In the genomic region with DNA sequence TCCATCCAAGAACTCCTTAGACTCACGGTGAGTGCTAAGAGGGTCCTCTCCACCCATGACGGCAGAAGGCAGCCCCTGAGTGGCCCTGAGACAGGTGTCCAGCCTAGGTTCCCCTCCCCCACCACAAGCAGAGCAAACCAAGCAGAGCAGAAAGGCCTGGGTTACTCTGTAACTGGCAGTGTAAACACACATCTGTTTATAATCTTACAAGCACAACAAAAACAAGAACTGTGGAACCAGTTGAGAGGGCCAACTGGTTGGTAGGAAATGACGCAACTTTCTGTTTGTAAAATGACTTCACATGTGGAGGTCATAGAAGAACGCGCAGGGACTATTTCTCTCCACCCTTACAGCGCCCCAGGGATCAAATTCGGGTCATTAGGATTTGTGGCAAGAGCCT, we compare ENCODE assay signal across 12 mouse cellular contexts. TPM values are rescaled to one million over a fixed set of nuclear protein-coding genes. Genes with fewer than 3 reads are reported as not detected.
DNase-seq lines count a peak whose midpoint lies in the region; ATAC-seq and TF ChIP-seq lines count a peak whose summit lies in the region.
"Had no signal": no experiment of that assay in that cellular context is flagged by ENCODE, and none has a peak within 500 bp of the region (broad histone marks: within the 10 kb centered on the region; RNA-seq: fewer than 3 reads in every experiment).

No protein-coding gene starts in this region.

- no peaks in the 10 kb centered on the region for H3K9me3 ChIP-seq in heart, postnatal 0 days (replicated peaks; ENCODE audit: control insufficient read depth, low read length)
- no peaks in the 10 kb centered on the region for H3K9me3 ChIP-seq in embryonic facial prominence, embryonic 13.5 days
- H3K9me3 ChIP-seq in liver, embryonic 15.5 days (replicated peaks) = no peaks in the 10 kb centered on the region
- no peaks in the 10 kb centered on the region for H3K9me3 ChIP-seq in hindbrain, postnatal 0 days (ENCODE audit: low read length)
- H3K9me3 ChIP-seq: hindbrain, embryonic 15.5 days had no signal

- H3K4me1 ChIP-seq in heart, postnatal 0 days (ENCODE audit: control insufficient read depth, insufficient read depth) = peaks cover 12% of the 10 kb centered on the region
- peaks cover 35% of the 10 kb centered on the region for H3K4me1 ChIP-seq in embryonic facial prominence, embryonic 13.5 days
- peaks cover 10% of the 10 kb centered on the region; the same call in 1 of the 2 replicates for H3K4me1 ChIP-seq in liver, embryonic 15.5 days (replicated peaks)
- H3K4me1 ChIP-seq in hindbrain, postnatal 0 days (ENCODE audit: insufficient read depth, low read length) = no peaks in the 10 kb centered on the region
- peaks cover 7% of the 10 kb centered on the region for H3K4me1 ChIP-seq in thymus, adult 2 months (replicated peaks; ENCODE audit: control insufficient read depth, insufficient read depth, low read length)
- H3K4me1 ChIP-seq: hindbrain, embryonic 15.5 days had no signal

- no peak for TF ChIP-seq EP300 in heart, postnatal 0 days (IDR thresholded peaks at IDR 0.05; ENCODE audit: low read depth)

- WGBS in heart, postnatal 0 days = 57% methylated on average over 7 of the region's 7 CpGs
- WGBS in embryonic facial prominence, embryonic 13.5 days = 27% methylated on average over 7 of the region's 7 CpGs
- WGBS in liver, embryonic 15.5 days (ENCODE audit: insufficient replicate concordance) = 26% methylated on average over 7 of the region's 7 CpGs
- 71% methylated on average over 7 of the region's 7 CpGs for WGBS in hindbrain, postnatal 0 days
- 81% methylated on average over 7 of the region's 7 CpGs for WGBS in thymus, adult 2 months

- ATAC-seq in heart, postnatal 0 days (ENCODE audit: insufficient read depth, low read depth) = no peak
- ATAC-seq in embryonic facial prominence, embryonic 13.5 days (ENCODE audit: insufficient number of reproducible peaks, insufficient read depth, low FRiP score, low TSS enrichment, low read depth) = no peak
- ATAC-seq in liver, embryonic 15.5 days (ENCODE audit: insufficient read depth) = peak; percentile 84
- no peak for ATAC-seq in hindbrain, postnatal 0 days

- TF ChIP-seq CTCF in heart, postnatal 0 days (IDR thresholded peaks at IDR 0.05; ENCODE audit: low read depth) = no peak
- TF ChIP-seq CTCF in hindbrain, postnatal 0 days (IDR thresholded peaks at IDR 0.05; ENCODE audit: low read depth) = no peak
- TF ChIP-seq CTCF in thymus, adult 2 months (IDR thresholded peaks at IDR 0.05; ENCODE audit: borderline replicate concordance, control insufficient read depth, extremely low read depth, insufficient read depth, low read length, poor library complexity) = no peak

- H3K4me2 ChIP-seq in heart, postnatal 0 days (ENCODE audit: low read depth, low read length) = no peak overlapping the region
- H3K4me2 ChIP-seq in embryonic facial prominence, embryonic 13.5 days = no peak overlapping the region
- H3K4me2 ChIP-seq in liver, embryonic 15.5 days = no peak overlapping the region
- H3K4me2 ChIP-seq in hindbrain, postnatal 0 days (ENCODE audit: low read depth, low read length) = no peak overlapping the region
- H3K4me2 ChIP-seq: hindbrain, embryonic 15.5 days had no signal

- intact Hi-C loops in heart, postnatal 36 days (cut with DNase I) = loop anchor here (5.0 kb wide), 1 partner anchor 35 kb away; no protein-coding TSS in a partner anchor

- H3K4me3 ChIP-seq in heart, postnatal 0 days (ENCODE audit: low read depth, low read length) = no peak overlapping the region
- no peak overlapping the region for H3K4me3 ChIP-seq in embryonic facial prominence, embryonic 13.5 days
- H3K4me3 ChIP-seq in liver, embryonic 15.5 days (replicated peaks) = no peak overlapping the region
- no peak overlapping the region for H3K4me3 ChIP-seq in hindbrain, postnatal 0 days (ENCODE audit: low read length)
- H3K4me3 ChIP-seq in thymus, adult 2 months (ENCODE audit: control insufficient read depth, insufficient read depth, low read length) = no peak overlapping the region
- H3K4me3 ChIP-seq: hindbrain, embryonic 15.5 days had no signal

- H3K27ac ChIP-seq in heart, postnatal 0 days (ENCODE audit: low read depth) = peak overlapping the region; percentile 76
- peak overlapping the region; percentile 62 for H3K27ac ChIP-seq in embryonic facial prominence, embryonic 13.5 days
- H3K27ac ChIP-seq in liver, embryonic 15.5 days (replicated peaks) = peak overlapping the region; percentile 48; the same call in 1 of the 2 replicates
- no peak overlapping the region for H3K27ac ChIP-seq in hindbrain, postnatal 0 days
- H3K27ac ChIP-seq in thymus, adult 2 months (ENCODE audit: control insufficient read depth, insufficient read depth, low read length) = no peak overlapping the region
- H3K27ac ChIP-seq: hindbrain, embryonic 15.5 days had no signal

- no peaks in the 10 kb centered on the region for H3K36me3 ChIP-seq in heart, postnatal 0 days (replicated peaks; ENCODE audit: control insufficient read depth, insufficient read depth, low read length)
- no peaks in the 10 kb centered on the region for H3K36me3 ChIP-seq in embryonic facial prominence, embryonic 13.5 days
- H3K36me3 ChIP-seq in liver, embryonic 15.5 days (replicated peaks) = no peaks in the 10 kb centered on the region
- no peaks in the 10 kb centered on the region for H3K36me3 ChIP-seq in hindbrain, postnatal 0 days (ENCODE audit: insufficient read depth, low read length)
- no peaks in the 10 kb centered on the region for H3K36me3 ChIP-seq in thymus, adult 2 months (ENCODE audit: control insufficient read depth, insufficient read depth, low read length)
- H3K36me3 ChIP-seq: hindbrain, embryonic 15.5 days had no signal

- no peak for DNase-seq in heart, postnatal 0 days (ENCODE audit: low spot score)
- DNase-seq in heart, postnatal 36 days = no peak
- DNase-seq in kidney, postnatal 25 days = peak; percentile 39 to 59
- DNase-seq in hindbrain, postnatal 0 days (ENCODE audit: low spot score) = no peak
- no peak for DNase-seq in thymus, adult 2 months
- DNase-seq in urinary bladder, adult 18-20 months (ENCODE audit: low spot score in 2 of 2) = no peak
- DNase-seq: spleen, adult 18-20 months; thymus, postnatal 14 days had no signal

- H3K27me3 ChIP-seq in heart, postnatal 0 days (ENCODE audit: control insufficient read depth, insufficient read depth, low read length) = no peaks in the 10 kb centered on the region
- no peaks in the 10 kb centered on the region for H3K27me3 ChIP-seq in embryonic facial prominence, embryonic 13.5 days
- H3K27me3 ChIP-seq in liver, embryonic 15.5 days = no peaks in the 10 kb centered on the region
- H3K27me3 ChIP-seq in hindbrain, postnatal 0 days (ENCODE audit: insufficient read depth, low read length) = no peaks in the 10 kb centered on the region
- no peaks in the 10 kb centered on the region for H3K27me3 ChIP-seq in thymus, adult 2 months (ENCODE audit: control insufficient read depth, insufficient read depth, low read length)
- H3K27me3 ChIP-seq: hindbrain, embryonic 15.5 days had no signal

- no peak for TF ChIP-seq POLR2A in thymus, adult 2 months (IDR thresholded peaks at IDR 0.05; ENCODE audit: control insufficient read depth, extremely low read depth, insufficient read depth, low read length, poor library complexity)

- H3K9ac ChIP-seq in heart, postnatal 0 days (replicated peaks; ENCODE audit: low read depth, low read length) = no peak overlapping the region
- no peak overlapping the region for H3K9ac ChIP-seq in embryonic facial prominence, embryonic 13.5 days
- no peak overlapping the region for H3K9ac ChIP-seq in liver, embryonic 15.5 days
- H3K9ac ChIP-seq in hindbrain, postnatal 0 days (replicated peaks; ENCODE audit: low read length) = no peak overlapping the region
- H3K9ac ChIP-seq: hindbrain, embryonic 15.5 days had no signal

RNA-seq across cellular contexts. Expression of a gene that starts 15.1 kb away (rescaled TPM):
- not detected in 2 replicates for total RNA-seq in heart, postnatal 0 days (2014; rRNA removed; ENCODE audit: low replicate concordance)
- polyA plus RNA-seq in heart, postnatal 0 days (2015; fragmentation: Nextera tagmentation; extraction: Ambion mirVana) = 0.04 TPM in 1 of 2 replicates, not detected in the other
- under 1 TPM in 1 of 2 experiments, not detected in 1; 0.11 TPM for total RNA-seq in heart, postnatal 36 days (2021)
- polyA plus RNA-seq in embryonic facial prominence, embryonic 13.5 days (2015; fragmentation: Nextera tagmentation; extraction: Ambion mirVana) = not detected in 2 replicates
- polyA plus RNA-seq in liver, embryonic 15.5 days (2015; fragmentation: Nextera tagmentation; extraction: Ambion mirVana) = 0.05 TPM in 1 of 2 replicates, not detected in the other
- total RNA-seq in hindbrain, postnatal 0 days (2014; rRNA removed) = not detected in 2 replicates
- not detected in 2 replicates for polyA plus RNA-seq in hindbrain, postnatal 0 days (2015; fragmentation: Nextera tagmentation; extraction: Ambion mirVana)
- polyA plus RNA-seq in thymus, adult 2 months (2012; rRNA removed) = 5.7 and 6.1 TPM in 2 replicates
- polyA plus RNA-seq: hindbrain, embryonic 15.5 days; neural tube, embryonic 11.5 days had no signal

RNA-seq across cellular contexts. Expression of a gene that starts 39.5 kb away (rescaled TPM):
- 4.3 and 6.1 TPM in 2 replicates for total RNA-seq in heart, postnatal 0 days (2014; rRNA removed; ENCODE audit: low replicate concordance)
- 1.0 and 1.2 TPM in 2 replicates for polyA plus RNA-seq in heart, postnatal 0 days (2015; fragmentation: Nextera tagmentation; extraction: Ambion mirVana)
- total RNA-seq in heart, postnatal 36 days (2021) = 1 to 10 TPM in 1 of 2 experiments, under 1 TPM in 1; 0.83 to 1.9 TPM
- polyA plus RNA-seq in embryonic facial prominence, embryonic 13.5 days (2015; fragmentation: Nextera tagmentation; extraction: Ambion mirVana) = 2.2 and 2.9 TPM in 2 replicates
- 0.29 and 0.32 TPM in 2 replicates for polyA plus RNA-seq in liver, embryonic 15.5 days (2015; fragmentation: Nextera tagmentation; extraction: Ambion mirVana)
- 1.5 and 1.8 TPM in 2 replicates for total RNA-seq in hindbrain, postnatal 0 days (2014; rRNA removed)
- 0.36 and 0.37 TPM in 2 replicates for polyA plus RNA-seq in hindbrain, postnatal 0 days (2015; fragmentation: Nextera tagmentation; extraction: Ambion mirVana)
- 2.7 and 3.3 TPM in 2 replicates for polyA plus RNA-seq in thymus, adult 2 months (2012; rRNA removed)

Comparison
In these comparisons a context has a peak if more than half of its experiments do, and no peak if none do; other contexts are left out.
1. DNase-seq: peak in kidney, postnatal 25 days (2 of 2); none in heart, postnatal 0 days (single experiment), heart, postnatal 36 days (0 of 2), hindbrain, postnatal 0 days (single experiment), thymus, adult 2 months (single experiment) and urinary bladder, adult 18-20 months (0 of 2).
2. H3K27ac ChIP-seq: peak in heart, postnatal 0 days (single experiment), embryonic facial prominence, embryonic 13.5 days (single experiment) and liver, embryonic 15.5 days (single experiment); none in hindbrain, postnatal 0 days (single experiment) and thymus, adult 2 months (single experiment).